Mouse (Mus musculus) induced T-regulatory cell, adult 2 months (primary cell): ENCODE measurements around the gene Ccdc102a.
"Not testable (repeated sequence)": the region's sequence is repeated elsewhere in the genome, so short reads cannot be mapped to it uniquely, and the experiment has no call there.

Experiments
- DNase-seq: peaks from one replicate; pipeline ENCODE4 v3.0.0-alpha.2; 2012; ENCODE audit warnings: low read depth

The Ccdc102a gene

GRCm38 (mm10) chr8:94874358-94874757 is 43.5 kb downstream of the Ccdc102a start:
- DNase-seq, result peak; percentile 87

GRCm38 (mm10) chr8:94872576-94872975 is 45.3 kb downstream of the Ccdc102a start:
- no peak for DNase-seq

GRCm38 (mm10) chr8:94872156-94872555 is 45.7 kb downstream of the Ccdc102a start:
- DNase-seq, result no peak

- DNase-seq, result peak; percentile 60
Measured at GRCm38 (mm10) chr8:94871108-94871894, 46.6 kb downstream of the Ccdc102a start.

GRCm38 (mm10) chr8:94870474-94871107 is 47.3 kb downstream of the Ccdc102a start:
- DNase-seq, result peak; percentile 29

- DNase-seq, result no peak
Measured at GRCm38 (mm10) chr8:94870003-94870402, 47.9 kb downstream of the Ccdc102a start.

GRCm38 (mm10) chr8:94869146-94869545 is 48.8 kb downstream of the Ccdc102a start:
- DNase-seq, result no peak

- DNase-seq, result no peak
Measured at GRCm38 (mm10) chr8:94866921-94867320, 51.0 kb downstream of the Ccdc102a start.

GRCm38 (mm10) chr8:94865292-94865691 is 52.6 kb downstream of the Ccdc102a start:
- DNase-seq, result no peak

GRCm38 (mm10) chr8:94863897-94864673 is 53.8 kb downstream of the Ccdc102a start:
- no peak for DNase-seq

- DNase-seq, result no peak
Measured at GRCm38 (mm10) chr8:94862487-94863220, 55.2 kb downstream of the Ccdc102a start.

- peak; percentile 86 for DNase-seq
Measured at GRCm38 (mm10) chr8:94861352-94861910, 56.5 kb downstream of the Ccdc102a start.

- peak; percentile 93 for DNase-seq
Measured at GRCm38 (mm10) chr8:94857346-94858173, 60.3 kb downstream of the Ccdc102a start, which contains the start of gene Polr2c. Polr2c (plus strand) TSS chr8:94857450.

GRCm38 (mm10) chr8:94857011-94857345 is 60.9 kb downstream of the Ccdc102a start:
- DNase-seq, result no peak

GRCm38 (mm10) chr8:94854761-94855160 is 63.1 kb downstream of the Ccdc102a start:
- not testable (repeated sequence) for DNase-seq
